Mouse (Mus musculus) cerebellum, adult 2 months (tissue): ENCODE results near the gene Sh3bgr.

Source experiments
- CTCF ChIP-seq: fragments of 200-500 bp; IDR thresholded peaks from 2 replicates; pipeline ENCODE4 v1.5.1; 2011; ENCODE audit warnings: low read depth, mild to moderate bottlenecking, control low read depth, low read length, moderate library complexity, borderline replicate concordance; ENCODE audit not compliant: insufficient read depth
- POLR2A ChIP-seq: fragments of 200-500 bp; IDR thresholded peaks from 2 replicates; pipeline ENCODE4 v1.6.1; 2011; ENCODE audit warnings: low read length, control low read depth, borderline replicate concordance; ENCODE audit not compliant: insufficient read depth

- TF ChIP-seq CTCF: no peak
- TF ChIP-seq POLR2A: no peak
Measured at GRCm38 (mm10) chr16:96179156-96179555, 21.1 kb upstream of the Sh3bgr start.
